Mouse (Mus musculus) MEL (cell line): ENCODE results near the gene Naglu. TPM values are rescaled to one million over a fixed set of nuclear protein-coding genes. Genes with fewer than 3 reads are reported as not detected.

Experiments used
- DNase-seq: peaks from one replicate; pipeline ENCODE4 v3.0.0; 2011; ENCODE audit warnings: low read depth, low spot score
- H3K27ac ChIP-seq: 2 replicates; pipeline ENCODE4 v1.5.1; 2012; ENCODE audit warnings: low read depth, mild to moderate bottlenecking, control low read depth, low read length, moderate library complexity; ENCODE audit not compliant: control insufficient read depth
- H3K27me3 ChIP-seq, 2 experiments: fragments of 150-350 bp in 1 of 2; sonication (generic) in 1 of 2; 2 replicates each; pipeline ENCODE4 v1.6.1; 2012; ENCODE audit warnings: low read length in 2 of 2, mild to moderate bottlenecking in 2 of 2, improper control_type of control experiment in 1 of 2, moderate library complexity in 1 of 2; ENCODE audit not compliant: insufficient read depth in 2 of 2, control insufficient read depth in 1 of 2
- H3K36me3 ChIP-seq, 2 experiments: 2 replicates each; pipeline ENCODE4 v1.6.1; 2012 to 2014; ENCODE audit warnings: low read length in 2 of 2, improper control_type of control experiment in 1 of 2, inconsistent platforms in 1 of 2, mild to moderate bottlenecking in 1 of 2; ENCODE audit not compliant: insufficient read depth in 2 of 2, control insufficient read depth in 1 of 2
- H3K4me1 ChIP-seq, 2 experiments: fragments of 150-350 bp in 1 of 2; sonication (generic) in 1 of 2; 2 replicates each; pipeline ENCODE4 v1.6.1; 2012; ENCODE audit warnings: low read length in 2 of 2, improper control_type of control experiment in 1 of 2, mild to moderate bottlenecking in 1 of 2; ENCODE audit not compliant: insufficient read depth in 2 of 2, control insufficient read depth in 1 of 2
- H3K4me3 ChIP-seq, 2 experiments: fragments of 150-350 bp in 1 of 2; sonication (generic) in 1 of 2; 2 replicates each; pipeline ENCODE4 v1.5.1; 2012; ENCODE audit warnings: low read depth in 2 of 2, low read length in 2 of 2, mild to moderate bottlenecking in 2 of 2, moderate library complexity in 2 of 2, control low read depth in 1 of 2, improper control_type of control experiment in 1 of 2; ENCODE audit not compliant: control insufficient read depth in 1 of 2, insufficient read depth in 1 of 2
- H3K79me2 ChIP-seq: 2 replicates; pipeline ENCODE4 v1.6.1; 2012; ENCODE audit warnings: mild to moderate bottlenecking, low read length, moderate library complexity; ENCODE audit not compliant: control insufficient read depth, poor library complexity, insufficient read depth
- H3K9ac ChIP-seq: 2 replicates; pipeline ENCODE4 v1.6.1; 2012; ENCODE audit warnings: low read depth, mild to moderate bottlenecking, control low read depth, low read length, moderate library complexity; ENCODE audit not compliant: control insufficient read depth, poor library complexity, severe bottlenecking
- H3K9me3 ChIP-seq: fragments of 150-350 bp; sonication (generic); replicated peaks from 2 replicates; pipeline ENCODE4 v1.6.1; 2012; ENCODE audit warnings: mild to moderate bottlenecking, low read length, improper control_type of control experiment, moderate library complexity; ENCODE audit not compliant: insufficient read depth
- BHLHE40 ChIP-seq: IDR thresholded peaks from 2 replicates; pipeline ENCODE4 v1.6.1; 2012; ENCODE audit warnings: low read depth, mild to moderate bottlenecking, inconsistent platforms, low read length, improper control_type of control experiment, borderline replicate concordance
- CHD2 ChIP-seq: IDR thresholded peaks from 2 replicates; pipeline ENCODE4 v1.6.1; 2011; ENCODE audit warnings: low read length, improper control_type of control experiment
- ELF1 ChIP-seq: IDR thresholded peaks from 2 replicates; pipeline ENCODE4 v1.6.1; 2014; ENCODE audit warnings: low read depth, mild to moderate bottlenecking, inconsistent platforms, low read length, improper control_type of control experiment, moderate library complexity
- ETS1 ChIP-seq: IDR thresholded peaks from 2 replicates; pipeline ENCODE4 v1.6.1; 2012; ENCODE audit warnings: low read depth, mild to moderate bottlenecking, inconsistent platforms, low read length, improper control_type of control experiment, moderate library complexity
- GABPA ChIP-seq: IDR thresholded peaks from 2 replicates; pipeline ENCODE4 v1.6.1; 2012; ENCODE audit warnings: low read depth, mild to moderate bottlenecking, inconsistent platforms, low read length, improper control_type of control experiment, moderate library complexity
- HCFC1 ChIP-seq: IDR thresholded peaks from 2 replicates; pipeline ENCODE4 v1.6.1; 2012; ENCODE audit warnings: low read depth, mild to moderate bottlenecking, inconsistent platforms, low read length, improper control_type of control experiment, moderate library complexity
- JUND ChIP-seq: IDR thresholded peaks from 2 replicates; pipeline ENCODE4 v1.6.1; 2011; ENCODE audit warnings: low read depth, mild to moderate bottlenecking, improper control_type of control experiment, low read length
- KAT2A ChIP-seq: conservative IDR thresholded peaks from 2 replicates; pipeline ENCODE4 v1.6.1; 2012; ENCODE audit warnings: low read depth, low read length, improper control_type of control experiment, inconsistent platforms
- MAX ChIP-seq: IDR thresholded peaks from 2 replicates; pipeline ENCODE4 v1.6.1; 2011; ENCODE audit warnings: low read length, improper control_type of control experiment
- MAZ ChIP-seq: IDR thresholded peaks from 2 replicates; pipeline ENCODE4 v1.6.1; 2012; ENCODE audit warnings: low read depth, mild to moderate bottlenecking, inconsistent platforms, low read length, improper control_type of control experiment
- MXI1 ChIP-seq: IDR thresholded peaks from 2 replicates; pipeline ENCODE4 v1.6.1; 2011; ENCODE audit warnings: mild to moderate bottlenecking, low read depth, low read length, improper control_type of control experiment
- MYB ChIP-seq: IDR thresholded peaks from 2 replicates; pipeline ENCODE4 v1.6.1; 2011; ENCODE audit warnings: mild to moderate bottlenecking, low read depth, low read length, improper control_type of control experiment
- MYC ChIP-seq: IDR thresholded peaks from 2 replicates; pipeline ENCODE4 v1.6.1; 2011; ENCODE audit warnings: low read depth, mild to moderate bottlenecking, low read length, improper control_type of control experiment, moderate library complexity
- NELFE ChIP-seq: IDR thresholded peaks from 2 replicates; pipeline ENCODE4 v1.6.1; 2011; ENCODE audit warnings: low read depth, low read length, improper control_type of control experiment
- POLR2A ChIP-seq, 2 experiments: IDR thresholded peaks; 2 replicates each; pipeline ENCODE4 v1.6.1; 2011 to 2012; ENCODE audit warnings: low read length in 2 of 2, mild to moderate bottlenecking in 2 of 2, control low read depth in 1 of 2, improper control_type of control experiment in 1 of 2, low read depth in 1 of 2, moderate library complexity in 1 of 2; ENCODE audit not compliant: control insufficient read depth in 1 of 2, insufficient read depth in 1 of 2, poor library complexity in 1 of 2
- POLR2AphosphoS2 ChIP-seq: IDR thresholded peaks from 2 replicates; pipeline ENCODE4 v1.6.1; 2011; ENCODE audit warnings: low read length, improper control_type of control experiment
- RAD21 ChIP-seq: IDR thresholded peaks from 2 replicates; pipeline ENCODE4 v1.6.1; 2011; ENCODE audit warnings: mild to moderate bottlenecking, low read depth, low read length, improper control_type of control experiment
- SMC3 ChIP-seq: IDR thresholded peaks from 2 replicates; pipeline ENCODE4 v1.6.1; 2011; ENCODE audit warnings: low read depth, low read length, improper control_type of control experiment
- TAL1 ChIP-seq: IDR thresholded peaks from 2 replicates; pipeline ENCODE4 v1.6.1; 2012; ENCODE audit warnings: mild to moderate bottlenecking, inconsistent platforms, low read length, moderate library complexity, mixed read lengths
- TCF12 ChIP-seq: IDR thresholded peaks from 2 replicates; pipeline ENCODE4 v1.6.1; 2014; ENCODE audit warnings: low read depth, mild to moderate bottlenecking, inconsistent platforms, low read length, improper control_type of control experiment, moderate library complexity
- USF1 ChIP-seq: IDR thresholded peaks from 2 replicates; pipeline ENCODE4 v1.6.1; 2014; ENCODE audit warnings: low read depth, mild to moderate bottlenecking, inconsistent platforms, low read length, improper control_type of control experiment, moderate library complexity
- USF2 ChIP-seq, 2 experiments: IDR thresholded peaks; 2 replicates each; pipeline ENCODE4 v1.6.1; 2011 to 2012; ENCODE audit warnings: improper control_type of control experiment in 2 of 2, low read length in 2 of 2, borderline replicate concordance in 1 of 2, inconsistent platforms in 1 of 2, low read depth in 1 of 2, mild to moderate bottlenecking in 1 of 2; ENCODE audit not compliant: insufficient read depth in 1 of 2
- ZC3H11A ChIP-seq: IDR thresholded peaks from 2 replicates; pipeline ENCODE4 v1.6.1; 2012; ENCODE audit warnings: low read depth, mild to moderate bottlenecking, inconsistent platforms, low read length, improper control_type of control experiment
- ZKSCAN1 ChIP-seq: IDR thresholded peaks from 2 replicates; pipeline ENCODE4 v1.6.1; 2012; ENCODE audit warnings: low read depth, mild to moderate bottlenecking, inconsistent platforms, low read length, improper control_type of control experiment, moderate library complexity
- polyA plus RNA-seq, 2 experiments: library from polyadenylated mRNA; stranded (reverse) in 1 of 2; unstranded in 1 of 2; fragments of >175 nt in 1 of 2; fragments of >200 nt in 1 of 2; gene quantifications; 2 replicates each; pipeline versions ENCODE4 v1.2.1 to v1.2.4; 2012; ENCODE audit warnings: low replicate concordance in 2 of 2, low read depth in 1 of 2; ENCODE audit not compliant: insufficient read length in 2 of 2, insufficient read depth in 1 of 2, missing spikeins in 1 of 2
- total RNA-seq: library from RNA; depleted of rRNA; stranded (reverse); fragments of 300-350 nt; gene quantifications from 2 replicates; pipeline ENCODE4 v1.2.3, GENCODE M21; 2012

Gene Naglu
- total and polyA plus RNA-seq, 3 experiments: 1.5 to 3.1 TPM; not detected in 1

- no peaks in the 10 kb centered on the region for H3K27me3 ChIP-seq
- H3K4me3 ChIP-seq: no peak overlapping the region
- DNase-seq: no peak
- H3K9me3 ChIP-seq: no peaks in the 10 kb centered on the region
- no peak overlapping the region for H3K9ac ChIP-seq
- no peaks in the 10 kb centered on the region for H3K79me2 ChIP-seq
- TF ChIP-seq TAL1 (no peak), MXI1 (no peak), CHD2 (no peak), USF1 (no peak), POLR2AphosphoS2 (no peak), KAT2A (no peak), RAD21 (no peak), GABPA (no peak), ETS1 (no peak), MAX (no peak), SMC3 (no peak), BHLHE40 (no peak), JUND (no peak), ZC3H11A (no peak), NELFE (no peak), MYC (no peak)
- H3K36me3 ChIP-seq: peaks cover 0 to 10% of the 10 kb centered on the region in 2 experiments; a peak in 3 of 4 replicates
- H3K27ac ChIP-seq: no peak overlapping the region
- H3K4me1 ChIP-seq: peaks cover 6 to 11% of the 10 kb centered on the region in 2 experiments
Measured at GRCm38 (mm10) chr11:101030136-101030807, 39.5 kb upstream of the Naglu start.

GRCm38 (mm10) chr11:101030808-101031156, 39.0 kb upstream of the Naglu start:
- TF ChIP-seq POLR2A (IDR thresholded peaks at IDR 0.05; ENCODE audit: control insufficient read depth in 1 of 2, insufficient read depth in 1 of 2, low read depth in 1 of 2, low read length in 2 of 2, poor library complexity in 1 of 2) (no peak), SMC3 (no peak), RAD21 (no peak), USF2 (IDR thresholded peaks at IDR 0.05; ENCODE audit: borderline replicate concordance in 1 of 2, insufficient read depth in 1 of 2, low read depth in 1 of 2, low read length in 2 of 2) (no peak), MXI1 (no peak), ZC3H11A (no peak), MAZ (no peak), ZKSCAN1 (no peak), MYC (no peak), USF1 (no peak), GABPA (no peak), HCFC1 (no peak), MYB (no peak), ELF1 (no peak), MAX (no peak), TCF12 (no peak)
- H3K27me3 ChIP-seq: no peaks in the 10 kb centered on the region
- H3K9me3 ChIP-seq: no peaks in the 10 kb centered on the region
- no peaks in the 10 kb centered on the region for H3K79me2 ChIP-seq
- H3K36me3 ChIP-seq: peaks cover 0 to 10% of the 10 kb centered on the region in 2 experiments; a peak in 3 of 4 replicates
- no peak overlapping the region for H3K4me3 ChIP-seq
- no peak overlapping the region for H3K9ac ChIP-seq
- H3K4me1 ChIP-seq: peaks cover 6 to 11% of the 10 kb centered on the region in 2 experiments
- DNase-seq: no peak
- no peak overlapping the region for H3K27ac ChIP-seq
